Mouse (Mus musculus): ENCODE measurements around the gene Slc25a51. TPM values are rescaled to one million over a fixed set of nuclear protein-coding genes. Genes with fewer than 3 reads are reported as not detected.
A peak's percentile ranks its signal among the peaks of the same experiment; 100 is the strongest.

Gene Slc25a51
- total and polyA plus RNA-seq, 3 experiments: 43.8 to 395 (median 47.5) TPM

GRCm38 (mm10) chr4:45407001-45407702, 1.4 kb downstream of the Slc25a51 start (continued):
- peak; percentile 87 to 89 for TF ChIP-seq EP300 (IDR thresholded peaks at IDR 0.05; ENCODE audit: low read depth in 1 of 2, low read length in 2 of 2)
- TF ChIP-seq CHD1 (IDR thresholded peaks at IDR 0.05; ENCODE audit: low read depth, low read length): peak; percentile 58; the same call in 1 of the 2 replicates
- TF ChIP-seq SIN3A (IDR thresholded peaks at IDR 0.05; ENCODE audit: low read length): peak; percentile 97
- TF ChIP-seq NRF1 (IDR thresholded peaks at IDR 0.05; ENCODE audit: insufficient read depth, low read depth, low read length, poor library complexity, severe bottlenecking): no peak
- 0 out of 2 replicates have a peak, but pooled peaks have one; percentile 53 for TF ChIP-seq ZMIZ1 (IDR thresholded peaks at IDR 0.05; ENCODE audit: low read depth, low read length)

- DNase-seq (ENCODE audit: low read depth, low spot score): no peak
- peaks cover 10 to 36% of the 10 kb centered on the region in 2 experiments for H3K4me1 ChIP-seq (ENCODE audit: control insufficient read depth in 1 of 2, insufficient read depth in 2 of 2, low read length in 2 of 2)
- no peak for TF ChIP-seq UBTF (IDR thresholded peaks at IDR 0.05; ENCODE audit: borderline replicate concordance, insufficient read depth, low read depth, low read length)
- no peak for TF ChIP-seq ELF1 (IDR thresholded peaks at IDR 0.05; ENCODE audit: low read depth, low read length)
- no peak for TF ChIP-seq MYB (IDR thresholded peaks at IDR 0.05; ENCODE audit: low read depth, low read length)
- no peak for TF ChIP-seq NELFE (IDR thresholded peaks at IDR 0.05; ENCODE audit: low read depth, low read length)
- TF ChIP-seq GATA1 (IDR thresholded peaks at IDR 0.05; ENCODE audit: low read depth, low read length): no peak
- no peak for TF ChIP-seq POLR2A (IDR thresholded peaks at IDR 0.05; ENCODE audit: control insufficient read depth in 1 of 2, insufficient read depth in 1 of 2, low read depth in 1 of 2, low read length in 2 of 2, poor library complexity in 1 of 2)
- H3K9ac ChIP-seq (ENCODE audit: control insufficient read depth, low read depth, low read length, poor library complexity, severe bottlenecking): peak overlapping the region; percentile 8
- H3K79me2 ChIP-seq (ENCODE audit: control insufficient read depth, insufficient read depth, low read length, poor library complexity): peaks cover 30% of the 10 kb centered on the region
- H3K9me3 ChIP-seq (replicated peaks; ENCODE audit: insufficient read depth, low read length): no peaks in the 10 kb centered on the region
- H3K4me3 ChIP-seq (ENCODE audit: control insufficient read depth in 1 of 2, insufficient read depth in 1 of 2, low read depth in 2 of 2, low read length in 2 of 2): peak overlapping the region in 1 of 2 experiments; percentile 16; a peak in 1 of 4 replicates
- H3K27me3 ChIP-seq (ENCODE audit: control insufficient read depth in 1 of 2, insufficient read depth in 2 of 2, low read length in 2 of 2): no peaks in the 10 kb centered on the region
- peaks cover 9 to 37% of the 10 kb centered on the region in 2 experiments; a peak in 3 of 4 replicates for H3K36me3 ChIP-seq (ENCODE audit: control insufficient read depth in 1 of 2, insufficient read depth in 2 of 2, low read length in 2 of 2)
- peak overlapping the region; percentile 79 for H3K27ac ChIP-seq (ENCODE audit: control insufficient read depth, low read depth, low read length)
Measured at GRCm38 (mm10) chr4:45406397-45406796, 2.2 kb downstream of the Slc25a51 start.

- peaks cover 10 to 36% of the 10 kb centered on the region in 2 experiments for H3K4me1 ChIP-seq (ENCODE audit: control insufficient read depth in 1 of 2, insufficient read depth in 2 of 2, low read length in 2 of 2)
Measured at GRCm38 (mm10) chr4:45405315-45405714, 3.3 kb downstream of the Slc25a51 start.

More at GRCm38 (mm10) chr4:45405315-45405714, 3.3 kb downstream of the Slc25a51 start:
- DNase-seq (ENCODE audit: low read depth, low spot score): no peak
- no peaks in the 10 kb centered on the region for H3K27me3 ChIP-seq (ENCODE audit: control insufficient read depth in 1 of 2, insufficient read depth in 2 of 2, low read length in 2 of 2)
- TF ChIP-seq MAX (IDR thresholded peaks at IDR 0.05; ENCODE audit: low read length): no peak
- TF ChIP-seq USF1 (IDR thresholded peaks at IDR 0.05; ENCODE audit: low read depth, low read length): no peak
- no peak for TF ChIP-seq RCOR1 (IDR thresholded peaks at IDR 0.05; ENCODE audit: low read depth, low read length)
- no peak for TF ChIP-seq TBP (IDR thresholded peaks at IDR 0.05; ENCODE audit: low read depth, low read length)
- TF ChIP-seq GABPA (IDR thresholded peaks at IDR 0.05; ENCODE audit: low read depth, low read length): no peak
- TF ChIP-seq POLR2A (IDR thresholded peaks at IDR 0.05; ENCODE audit: control insufficient read depth in 1 of 2, insufficient read depth in 1 of 2, low read depth in 1 of 2, low read length in 2 of 2, poor library complexity in 1 of 2): no peak
- TF ChIP-seq POLR2AphosphoS5 (IDR thresholded peaks at IDR 0.05; ENCODE audit: borderline replicate concordance, low read depth, low read length): no peak
- TF ChIP-seq MAZ (IDR thresholded peaks at IDR 0.05; ENCODE audit: low read depth, low read length): no peak
- no peak for TF ChIP-seq UBTF (IDR thresholded peaks at IDR 0.05; ENCODE audit: borderline replicate concordance, insufficient read depth, low read depth, low read length)
- TF ChIP-seq ETS1 (IDR thresholded peaks at IDR 0.05; ENCODE audit: low read depth, low read length): no peak
- no peak for TF ChIP-seq ZMIZ1 (IDR thresholded peaks at IDR 0.05; ENCODE audit: low read depth, low read length)
- no peak for TF ChIP-seq ZKSCAN1 (IDR thresholded peaks at IDR 0.05; ENCODE audit: low read depth, low read length)
- no peak for TF ChIP-seq MAFK (IDR thresholded peaks at IDR 0.05; ENCODE audit: borderline replicate concordance, low read depth, low read length)
- no peak for TF ChIP-seq CHD1 (IDR thresholded peaks at IDR 0.05; ENCODE audit: low read depth, low read length)
- no peak for TF ChIP-seq NRF1 (IDR thresholded peaks at IDR 0.05; ENCODE audit: insufficient read depth, low read depth, low read length, poor library complexity, severe bottlenecking)
- TF ChIP-seq CHD2 (IDR thresholded peaks at IDR 0.05; ENCODE audit: low read length): no peak
- no peak overlapping the region for H3K4me3 ChIP-seq (ENCODE audit: control insufficient read depth in 1 of 2, insufficient read depth in 1 of 2, low read depth in 2 of 2, low read length in 2 of 2)
- no peaks in the 10 kb centered on the region for H3K9me3 ChIP-seq (replicated peaks; ENCODE audit: insufficient read depth, low read length)
- H3K79me2 ChIP-seq (ENCODE audit: control insufficient read depth, insufficient read depth, low read length, poor library complexity): peaks cover 32% of the 10 kb centered on the region
- H3K36me3 ChIP-seq (ENCODE audit: control insufficient read depth in 1 of 2, insufficient read depth in 2 of 2, low read length in 2 of 2): peaks cover 11 to 37% of the 10 kb centered on the region in 2 experiments; a peak in 3 of 4 replicates
- no peak overlapping the region for H3K9ac ChIP-seq (ENCODE audit: control insufficient read depth, low read depth, low read length, poor library complexity, severe bottlenecking)
- H3K27ac ChIP-seq (ENCODE audit: control insufficient read depth, low read depth, low read length): no peak overlapping the region

Measured in MEL (cell line).